ENCODE assay signal across 8 mouse cellular contexts in the genomic region with DNA sequence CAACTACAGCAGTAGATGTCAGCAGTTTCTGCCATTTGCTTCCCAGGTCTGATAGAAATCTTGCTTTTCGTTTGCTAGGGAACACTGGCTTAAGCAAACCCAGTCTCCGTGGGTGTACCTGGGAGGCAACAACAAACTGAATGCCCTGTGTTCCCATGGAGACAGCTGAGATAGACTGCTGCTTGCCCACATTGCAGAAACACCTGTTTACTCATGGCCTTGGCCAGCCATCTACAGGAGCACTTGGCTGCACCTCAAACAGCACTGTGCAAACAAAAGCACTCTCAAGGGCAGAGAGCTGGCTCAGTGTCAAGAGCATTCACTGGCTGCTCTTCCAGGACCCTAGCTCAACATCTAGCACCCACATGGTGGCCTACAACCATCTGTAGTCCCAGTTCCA.
DNase-seq lines count a peak whose midpoint lies in the region; ATAC-seq lines count a peak whose summit lies in the region.

No protein-coding gene starts in this region.

- H3K9ac ChIP-seq in liver, embryonic 15.5 days = no peak overlapping the region
- no peak overlapping the region for H3K9ac ChIP-seq in stomach, embryonic 16.5 days (ENCODE audit: low read length)

- peak; percentile 73 for ATAC-seq in liver, embryonic 15.5 days (ENCODE audit: insufficient read depth)
- ATAC-seq in stomach, embryonic 16.5 days (ENCODE audit: insufficient read depth, low FRiP score) = peak; percentile 94
- ATAC-seq in erythroid progenitor cell, adult 5-6 weeks (replicated peaks; ENCODE audit: low FRiP score, poor library complexity, severe bottlenecking) = no peak

- WGBS in liver, embryonic 15.5 days (ENCODE audit: insufficient replicate concordance) = 39% methylated on average over 2 of the region's 2 CpGs
- WGBS in stomach, embryonic 16.5 days = 55% methylated on average over 2 of the region's 2 CpGs

- no peak overlapping the region for H3K4me3 ChIP-seq in liver, embryonic 15.5 days (replicated peaks)
- H3K4me3 ChIP-seq in stomach, embryonic 16.5 days (replicated peaks; ENCODE audit: low read length) = no peak overlapping the region

- H3K36me3 ChIP-seq in liver, embryonic 15.5 days (replicated peaks) = no peaks in the 10 kb centered on the region
- H3K36me3 ChIP-seq in stomach, embryonic 16.5 days (ENCODE audit: control insufficient read depth, insufficient read depth, low read length) = no peaks in the 10 kb centered on the region

- no peak overlapping the region for H3K4me2 ChIP-seq in liver, embryonic 15.5 days
- no peak overlapping the region for H3K4me2 ChIP-seq in stomach, embryonic 16.5 days (ENCODE audit: low read depth, low read length)

- H3K27me3 ChIP-seq in liver, embryonic 15.5 days = no peaks in the 10 kb centered on the region
- H3K27me3 ChIP-seq in stomach, embryonic 16.5 days (ENCODE audit: control insufficient read depth, insufficient read depth, low read length) = no peaks in the 10 kb centered on the region

- H3K9me3 ChIP-seq in liver, embryonic 15.5 days (replicated peaks) = no peaks in the 10 kb centered on the region
- no peaks in the 10 kb centered on the region for H3K9me3 ChIP-seq in stomach, embryonic 16.5 days (replicated peaks; ENCODE audit: control insufficient read depth, low read length)

- no peaks in the 10 kb centered on the region for H3K4me1 ChIP-seq in liver, embryonic 15.5 days (replicated peaks)
- 0 out of 2 replicates have a peak, but pooled peaks cover 5% of the 10 kb centered on the region for H3K4me1 ChIP-seq in stomach, embryonic 16.5 days (ENCODE audit: control insufficient read depth, insufficient read depth, low read length)

- DNase-seq in kidney, adult 11 months = peak; percentile 62
- DNase-seq in kidney, postnatal 4 days = no peak
- peak; percentile 66 for DNase-seq in brain, adult 2 months (ENCODE audit: low read depth, low spot score)
- DNase-seq in right cerebral cortex, postnatal 14 days = no peak
- no peak for DNase-seq in MN1 (ENCODE audit: low spot score)

- no peak overlapping the region for H3K27ac ChIP-seq in liver, embryonic 15.5 days (replicated peaks)
- H3K27ac ChIP-seq in stomach, embryonic 16.5 days (ENCODE audit: low read length) = peak overlapping the region; percentile 89

Comparison
In these comparisons a context has a peak if more than half of its experiments do, and no peak if none do; other contexts are left out.
1. DNase-seq: peak in kidney, adult 11 months (single experiment) and brain, adult 2 months (single experiment); none in kidney, postnatal 4 days (0 of 2), right cerebral cortex, postnatal 14 days (single experiment) and MN1 (single experiment).